Mouse (Mus musculus) liver, embryonic 12.5 days (tissue): ENCODE results near the gene Tdrkh. TPM values are rescaled to one million over a fixed set of nuclear protein-coding genes. Genes with fewer than 3 reads are reported as not detected.

ENCODE experiments used
- ATAC-seq: fragments of 200-750 bp; cut with Nextera tagmentation; 2 replicates; pipeline ENCODE4 v1.8.0; 2017; ENCODE audit warnings: moderate number of reproducible peaks, mild to moderate bottlenecking, moderate library complexity
- H3K27ac ChIP-seq: fragments of 300-500 bp; sonication (generic); 2 replicates; pipeline ENCODE4 v1.5.1; 2016; ENCODE audit warnings: mild to moderate bottlenecking
- H3K27me3 ChIP-seq: fragments of 300-500 bp; sonication (generic); replicated peaks from 2 replicates; pipeline ENCODE4 v1.6.1; 2016; ENCODE audit warnings: mild to moderate bottlenecking, moderate library complexity
- H3K36me3 ChIP-seq: fragments of 300-500 bp; sonication (generic); 2 replicates; pipeline ENCODE4 v1.6.1; 2016; ENCODE audit warnings: mild to moderate bottlenecking, moderate library complexity
- H3K4me1 ChIP-seq: fragments of 300-500 bp; sonication (generic); 2 replicates; pipeline ENCODE4 v1.6.1; 2016
- H3K4me2 ChIP-seq: fragments of 300-500 bp; sonication (generic); 2 replicates; pipeline ENCODE4 v1.6.1; 2016; ENCODE audit warnings: mild to moderate bottlenecking, moderate library complexity
- H3K4me3 ChIP-seq: fragments of 300-500 bp; sonication (generic); 2 replicates; pipeline ENCODE4 v1.5.1; 2016; ENCODE audit warnings: mild to moderate bottlenecking, moderate library complexity
- H3K9ac ChIP-seq: fragments of 300-500 bp; sonication (generic); 2 replicates; pipeline ENCODE4 v1.6.1; 2016; ENCODE audit warnings: mild to moderate bottlenecking, moderate library complexity
- H3K9me3 ChIP-seq: fragments of 300-500 bp; sonication (generic); replicated peaks from 2 replicates; pipeline ENCODE4 v1.6.1; 2016; ENCODE audit warnings: mild to moderate bottlenecking, moderate library complexity
- WGBS: fragments of 180-500 bp; shearing (Covaris S2); methylation state at CpG from one replicate; pipeline ENCODE4 v1.1.7; 2016; ENCODE audit not compliant: insufficient replicate concordance; 5-methylcytosine and 5-hydroxymethylcytosine counted together
- polyA plus RNA-seq: library from polyadenylated mRNA; unstranded; fragments of >200 nt; fragmentation: Nextera tagmentation; extraction: Ambion mirVana; gene quantifications from 2 replicates; pipeline ENCODE4 v1.2.1, GENCODE M21; 2016

Tdrkh gene
- 10.7 and 11.1 TPM in 2 replicates for polyA plus RNA-seq

- H3K27ac ChIP-seq, result no peak within 1 kb of the TSS
Measured at GRCm38 (mm10) chr3:94413031-94413679, at the start of gene Tdrkh. Gene Tdrkh (plus strand): TSS chr3:94413273.

GRCm38 (mm10) chr3:94363291-94364153, 49.6 kb upstream of the Tdrkh start:
- H3K9ac ChIP-seq, result peak overlapping the region; percentile 37
- 5% methylated on average over 94 of the region's 97 CpGs for whole genome bisulfite sequencing

More at GRCm38 (mm10) chr3:94413031-94413679, at the start of gene Tdrkh:
- Histone ChIP-seq H3K9ac (peak within 1 kb of the TSS; percentile 53), H3K9me3 (no peaks in the 10 kb centered on the region), H3K36me3 (no peaks in the 10 kb centered on the region), H3K4me3 (peak within 1 kb of the TSS; percentile 50), H3K4me1 (peaks cover 15% of the 10 kb centered on the region), H3K4me2 (peak within 1 kb of the TSS; percentile 74), H3K27me3 (peaks cover 26% of the 10 kb centered on the region)
- peak; percentile 94 for ATAC-seq
- 11% methylated on average over 52 of the region's 52 CpGs for WGBS

DNA sequence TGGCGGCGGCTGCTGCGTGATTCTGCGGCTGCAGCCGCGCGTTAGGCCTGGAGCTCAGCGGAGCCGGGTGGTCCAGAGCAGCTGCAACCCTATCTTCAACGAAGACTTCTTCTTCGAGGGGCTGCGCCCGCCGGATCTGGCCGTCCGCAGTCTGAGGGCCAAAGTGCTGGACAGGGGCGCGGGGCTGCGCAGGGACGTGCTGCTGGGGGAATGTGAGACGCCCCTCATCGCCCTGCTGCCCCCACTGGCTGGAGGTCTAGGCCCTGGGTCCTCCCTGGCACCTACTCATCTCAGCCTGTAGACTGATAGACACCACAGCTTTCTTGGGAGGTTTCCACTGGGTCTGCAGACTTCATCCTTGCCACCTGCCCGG, 48.9 kb upstream of the Tdrkh start:
- 6% methylated on average over 23 of the region's 23 CpGs for WGBS
- 0 out of 2 replicates have a peak, but pooled peaks cover 6% of the 10 kb centered on the region for H3K4me1 ChIP-seq
- peak overlapping the region; percentile 67 for H3K4me2 ChIP-seq
- H3K36me3 ChIP-seq, result no peaks in the 10 kb centered on the region
- H3K27ac ChIP-seq, result no peak overlapping the region
- H3K9ac ChIP-seq, result peak overlapping the region; percentile 37
- peaks cover 73% of the 10 kb centered on the region for H3K27me3 ChIP-seq
- peak overlapping the region; percentile 46 for H3K4me3 ChIP-seq
- no peaks in the 10 kb centered on the region for H3K9me3 ChIP-seq
- no peak for ATAC-seq

More at GRCm38 (mm10) chr3:94363291-94364153, 49.6 kb upstream of the Tdrkh start:
- H3K27ac ChIP-seq, result no peak overlapping the region
- no peaks in the 10 kb centered on the region for H3K36me3 ChIP-seq
- H3K4me1 ChIP-seq, result 0 out of 2 replicates have a peak, but pooled peaks cover 6% of the 10 kb centered on the region
- H3K4me3 ChIP-seq, result peak overlapping the region; percentile 46
- peaks cover 74% of the 10 kb centered on the region for H3K27me3 ChIP-seq
- H3K4me2 ChIP-seq, result peak overlapping the region; percentile 67
- H3K9me3 ChIP-seq, result no peaks in the 10 kb centered on the region
- ATAC-seq, result no peak

DNA sequence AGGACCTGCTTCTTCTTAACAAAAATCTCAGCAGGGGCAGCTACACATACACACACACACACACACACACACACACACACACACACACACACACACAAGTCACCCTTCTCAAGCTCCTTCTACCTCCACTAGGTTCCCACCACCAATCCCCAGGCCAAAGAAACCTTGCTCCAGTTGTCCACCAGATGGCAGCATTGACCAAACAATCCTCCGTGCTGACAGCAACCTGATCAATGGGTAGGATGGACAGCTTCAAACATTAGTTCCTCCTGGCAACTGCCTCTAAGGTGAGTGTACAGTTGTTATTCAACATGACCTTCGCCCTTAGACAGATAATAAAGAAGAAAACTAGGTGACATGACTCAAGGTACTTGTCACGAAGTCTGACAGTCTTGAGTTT, 46.3 kb upstream of the Tdrkh start:
- 21% methylated on average over 3 of the region's 3 CpGs for WGBS
- no peak for ATAC-seq
- no peaks in the 10 kb centered on the region for H3K36me3 ChIP-seq
- H3K27me3 ChIP-seq, result peaks cover 53% of the 10 kb centered on the region
- H3K9ac ChIP-seq, result no peak overlapping the region
- no peaks in the 10 kb centered on the region for H3K9me3 ChIP-seq
- no peak overlapping the region for H3K4me3 ChIP-seq
- H3K4me1 ChIP-seq, result 0 out of 2 replicates have a peak, but pooled peaks cover 12% of the 10 kb centered on the region
- no peak overlapping the region for H3K4me2 ChIP-seq
- H3K27ac ChIP-seq, result no peak overlapping the region

GRCm38 (mm10) chr3:94367511-94367910, 45.6 kb upstream of the Tdrkh start:
- H3K36me3 ChIP-seq, result no peaks in the 10 kb centered on the region
- no peak overlapping the region for H3K4me3 ChIP-seq
- no peak overlapping the region for H3K27ac ChIP-seq
- H3K9me3 ChIP-seq, result no peaks in the 10 kb centered on the region
- no peak for ATAC-seq
- no peak overlapping the region for H3K4me2 ChIP-seq
- H3K27me3 ChIP-seq, result peaks cover 53% of the 10 kb centered on the region
- no peak overlapping the region for H3K9ac ChIP-seq
- 53% methylated on average over 6 of the region's 6 CpGs for WGBS
- H3K4me1 ChIP-seq, result 0 out of 2 replicates have a peak, but pooled peaks cover 12% of the 10 kb centered on the region

DNA sequence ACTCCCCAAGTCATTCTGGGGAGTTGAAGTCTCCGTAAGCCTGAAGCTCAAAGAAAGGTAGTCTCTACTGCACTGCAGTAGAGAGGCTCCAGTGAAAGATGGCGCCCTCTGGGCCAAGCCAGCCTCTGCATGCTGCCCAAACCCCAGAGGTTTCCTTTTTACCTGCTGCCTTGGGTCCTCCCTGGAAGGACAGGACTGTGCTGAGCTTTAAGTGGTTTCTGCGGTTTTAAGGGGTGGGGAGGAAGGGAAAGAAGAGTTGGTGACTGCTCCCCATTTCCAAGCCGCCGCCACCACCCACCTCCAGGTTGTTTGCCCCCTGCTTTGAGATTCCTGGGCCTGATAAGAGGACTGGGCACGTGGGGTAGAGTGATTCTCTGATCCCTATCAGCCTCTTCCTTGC, 44.4 kb upstream of the Tdrkh start:
- Histone ChIP-seq H3K27ac (no peak overlapping the region), H3K4me3 (no peak overlapping the region), H3K27me3 (peaks cover 53% of the 10 kb centered on the region), H3K36me3 (no peaks in the 10 kb centered on the region), H3K9me3 (no peaks in the 10 kb centered on the region), H3K4me2 (no peak overlapping the region), H3K4me1 (peaks cover 15% of the 10 kb centered on the region), H3K9ac (no peak overlapping the region)
- no peak for ATAC-seq
- 46% methylated on average over 6 of the region's 6 CpGs for WGBS

DNA sequence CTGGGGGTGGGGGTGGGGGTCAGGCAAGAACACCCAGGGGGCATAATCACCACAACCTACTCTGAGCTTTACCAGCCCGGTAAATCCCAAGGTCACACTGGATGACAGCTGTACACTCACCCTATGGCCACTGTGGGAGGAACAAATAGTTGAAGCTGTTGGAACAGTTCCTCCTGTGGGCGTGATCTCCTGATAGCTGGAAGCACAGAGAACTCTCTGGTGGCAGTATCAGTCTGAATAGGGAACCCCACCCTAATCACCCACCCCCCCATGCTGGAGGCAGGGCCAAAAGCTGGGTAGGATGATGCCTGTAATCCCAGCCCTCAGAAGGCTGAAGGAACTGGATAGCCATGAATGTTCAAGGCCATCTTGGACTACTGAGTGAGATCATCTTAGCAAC, 43.4 kb upstream of the Tdrkh start:
- no peaks in the 10 kb centered on the region for H3K36me3 ChIP-seq
- peaks cover 15% of the 10 kb centered on the region for H3K4me1 ChIP-seq
- no peak overlapping the region for H3K4me2 ChIP-seq
- no peak for ATAC-seq
- no peaks in the 10 kb centered on the region for H3K9me3 ChIP-seq
- H3K4me3 ChIP-seq, result no peak overlapping the region
- no peak overlapping the region for H3K27ac ChIP-seq
- WGBS, result 32% methylated on average over 2 of the region's 2 CpGs
- no peak overlapping the region for H3K9ac ChIP-seq
- H3K27me3 ChIP-seq, result peaks cover 53% of the 10 kb centered on the region

- Histone ChIP-seq H3K27me3 (peaks cover 45% of the 10 kb centered on the region), H3K4me3 (no peak overlapping the region), H3K9me3 (no peaks in the 10 kb centered on the region), H3K36me3 (no peaks in the 10 kb centered on the region), H3K9ac (no peak overlapping the region), H3K27ac (no peak overlapping the region), H3K4me2 (0 out of 2 replicates have a peak overlapping the region, but pooled peaks have one; percentile 16), H3K4me1 (peaks cover 15% of the 10 kb centered on the region)
- ATAC-seq, result peak; percentile 45
- WGBS, result 10% methylated on average over 11 of the region's 11 CpGs
Measured at GRCm38 (mm10) chr3:94371637-94372036, 41.4 kb upstream of the Tdrkh start.

DNA sequence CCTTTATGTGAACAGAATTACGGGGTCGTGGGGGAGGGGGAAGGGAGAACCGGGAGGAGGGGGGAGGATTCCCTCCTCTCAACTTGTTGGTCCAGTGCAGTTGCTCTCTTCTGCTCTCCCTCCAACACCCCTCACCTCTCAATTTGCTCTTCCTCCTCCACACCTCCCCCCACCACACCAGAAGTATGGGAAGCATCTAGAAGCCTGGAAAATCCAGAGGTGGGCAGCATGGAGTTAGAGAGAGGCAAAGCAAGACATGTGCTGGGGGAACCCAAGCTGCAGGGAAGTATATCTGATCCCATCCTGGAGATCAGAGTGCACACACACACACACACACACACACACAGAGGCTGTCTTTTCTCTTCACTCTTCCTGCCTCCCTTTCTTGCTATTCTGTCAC, 41.0 kb upstream of the Tdrkh start:
- no peak overlapping the region for H3K9ac ChIP-seq
- H3K36me3 ChIP-seq, result no peaks in the 10 kb centered on the region
- peaks cover 46% of the 10 kb centered on the region for H3K27me3 ChIP-seq
- 0% methylated on average over 3 of the region's 3 CpGs for WGBS
- H3K4me1 ChIP-seq, result peaks cover 15% of the 10 kb centered on the region
- no peak overlapping the region for H3K4me3 ChIP-seq
- H3K9me3 ChIP-seq, result no peaks in the 10 kb centered on the region
- 0 out of 2 replicates have a peak overlapping the region, but pooled peaks have one; percentile 16 for H3K4me2 ChIP-seq
- no peak for ATAC-seq
- no peak overlapping the region for H3K27ac ChIP-seq

- Histone ChIP-seq H3K27me3 (peaks cover 49% of the 10 kb centered on the region), H3K9ac (no peak within 1 kb of the TSS), H3K4me2 (peak within 1 kb of the TSS; percentile 37), H3K4me3 (no peak within 1 kb of the TSS), H3K36me3 (no peaks in the 10 kb centered on the region), H3K9me3 (no peaks in the 10 kb centered on the region), H3K4me1 (peaks cover 15% of the 10 kb centered on the region), H3K27ac (no peak within 1 kb of the TSS)
- ATAC-seq, result no peak
- WGBS, result 12% methylated on average over 5 of the region's 5 CpGs
Measured at GRCm38 (mm10) chr3:94372641-94373040, 40.4 kb upstream of the Tdrkh start, which contains the start of gene Rorc. Gene Rorc (plus strand): TSS chr3:94372794.

- H3K9me3 ChIP-seq, result no peaks in the 10 kb centered on the region
- peaks cover 15% of the 10 kb centered on the region for H3K4me1 ChIP-seq
- no peak for ATAC-seq
- H3K36me3 ChIP-seq, result no peaks in the 10 kb centered on the region
- H3K9ac ChIP-seq, result no peak overlapping the region
- H3K4me2 ChIP-seq, result peak overlapping the region; percentile 37
- H3K27ac ChIP-seq, result no peak overlapping the region
- no peak overlapping the region for H3K4me3 ChIP-seq
- WGBS, result 12% methylated on average over 10 of the region's 10 CpGs
- H3K27me3 ChIP-seq, result peaks cover 49% of the 10 kb centered on the region
Measured at GRCm38 (mm10) chr3:94373090-94373489, 40.0 kb upstream of the Tdrkh start.

DNA sequence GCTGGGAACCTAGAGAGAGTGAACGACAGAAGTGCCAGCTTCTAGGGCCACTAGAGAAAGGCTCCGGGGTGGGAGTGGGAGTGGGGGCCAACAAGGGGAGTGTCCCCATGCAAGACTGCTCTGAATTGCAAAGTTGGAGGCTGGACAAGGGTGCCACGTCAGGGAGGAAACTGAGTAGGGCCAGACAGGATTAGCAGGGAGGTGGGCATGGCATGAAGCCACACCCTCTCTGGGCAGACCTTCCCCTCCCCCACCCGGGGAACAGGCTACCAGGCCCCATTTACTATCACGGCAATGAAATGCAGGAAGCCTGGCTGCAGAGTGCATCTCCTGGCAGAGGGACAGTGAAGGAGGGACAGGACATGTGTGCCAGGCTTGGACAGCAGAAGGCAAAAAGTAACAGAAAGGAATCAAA, 39.5 kb upstream of the Tdrkh start:
- Histone ChIP-seq H3K4me3 (no peak overlapping the region), H3K27me3 (peaks cover 54% of the 10 kb centered on the region), H3K4me1 (peaks cover 15% of the 10 kb centered on the region), H3K9me3 (no peaks in the 10 kb centered on the region), H3K4me2 (peak overlapping the region; percentile 37), H3K36me3 (no peaks in the 10 kb centered on the region), H3K9ac (no peak overlapping the region), H3K27ac (no peak overlapping the region)
- no peak for ATAC-seq
- 6% methylated on average over 5 of the region's 5 CpGs for WGBS
